ENCODE assay signal across 8 mouse cellular contexts in the genomic region with DNA sequence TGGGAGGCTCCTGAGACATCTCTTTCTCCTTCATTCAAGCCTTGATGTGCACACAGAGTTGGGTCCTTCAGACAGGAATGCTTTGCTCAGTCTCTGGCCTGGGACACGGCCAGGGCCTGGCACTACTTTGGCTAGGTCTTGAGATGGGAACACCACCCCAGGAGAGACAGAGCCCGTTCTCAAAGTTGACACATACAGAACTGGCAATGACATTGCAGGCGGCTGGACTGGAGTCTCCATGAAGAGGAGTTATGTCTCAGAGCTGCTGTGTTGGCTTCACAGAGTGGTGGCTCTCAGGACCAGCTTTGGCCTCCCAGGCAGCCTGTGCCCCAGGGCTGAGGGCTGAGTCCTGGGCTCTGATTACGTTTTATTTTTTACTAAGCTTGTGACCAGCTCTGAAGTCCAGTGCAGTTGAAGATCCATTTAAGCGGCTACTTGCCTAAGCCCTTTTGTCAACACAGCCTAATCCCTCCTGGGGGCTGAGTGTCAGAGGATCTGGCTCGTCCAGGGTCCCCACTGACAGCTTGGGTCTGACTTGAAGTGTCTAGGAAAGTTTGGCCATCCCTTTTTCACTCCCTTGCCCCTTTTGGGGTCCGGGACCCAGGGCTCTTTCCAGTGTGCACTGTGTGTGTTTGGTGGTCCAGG. TPM values are rescaled to one million over a fixed set of nuclear protein-coding genes. Genes with fewer than 3 reads are reported as not detected.
DNase-seq lines count a peak whose midpoint lies in the region; ATAC-seq lines count a peak whose summit lies in the region.

No protein-coding gene starts in this region.

- peak overlapping the region; percentile 89 for H3K4me3 ChIP-seq in neural tube, embryonic 11.5 days (ENCODE audit: low read depth, low read length)
- peak overlapping the region; percentile 92 for H3K4me3 ChIP-seq in limb, embryonic 12.5 days (replicated peaks)

- ATAC-seq in neural tube, embryonic 11.5 days (ENCODE audit: insufficient read depth, low FRiP score, low TSS enrichment) = no peak
- ATAC-seq in limb, embryonic 12.5 days (ENCODE audit: insufficient number of reproducible peaks, insufficient read depth, low FRiP score, low TSS enrichment, low read depth) = no peak
- no peak for ATAC-seq in monocyte, adult 5-6 weeks (replicated peaks; ENCODE audit: insufficient number of reproducible peaks, low FRiP score, low TSS enrichment, poor library complexity, severe bottlenecking)

- no peaks in the 10 kb centered on the region for H3K27me3 ChIP-seq in neural tube, embryonic 11.5 days (ENCODE audit: control insufficient read depth, insufficient read depth, low read length)
- no peaks in the 10 kb centered on the region for H3K27me3 ChIP-seq in limb, embryonic 12.5 days

- DNase-seq in neural tube, embryonic 11.5 days (ENCODE audit: low spot score) = peak; percentile 9
- DNase-seq in neural tube, embryonic 10.5 days (ENCODE audit: extremely low spot score, low spot score) = no peak
- peak; percentile 13 for DNase-seq in heart, postnatal 4 days
- DNase-seq in retina, postnatal 7 days (ENCODE audit: low read depth, low spot score) = peak; percentile 45
- no peak for DNase-seq in thymus, postnatal 0 days (ENCODE audit: low spot score)
- DNase-seq in layer of hippocampus, adult 11-12 months (ENCODE audit: low spot score) = no peak

- 48% methylated on average over 7 of the region's 7 CpGs for WGBS in neural tube, embryonic 11.5 days
- WGBS in limb, embryonic 12.5 days = 43% methylated on average over 7 of the region's 7 CpGs

- H3K9ac ChIP-seq in neural tube, embryonic 11.5 days (ENCODE audit: low read length) = peak overlapping the region; percentile 91
- peak overlapping the region; percentile 98 for H3K9ac ChIP-seq in limb, embryonic 12.5 days (replicated peaks)

- H3K9me3 ChIP-seq in neural tube, embryonic 11.5 days (ENCODE audit: control insufficient read depth, low read length) = no peaks in the 10 kb centered on the region
- no peaks in the 10 kb centered on the region for H3K9me3 ChIP-seq in limb, embryonic 12.5 days

- peaks cover 44% of the 10 kb centered on the region for H3K4me1 ChIP-seq in neural tube, embryonic 11.5 days (ENCODE audit: control insufficient read depth, insufficient read depth, low read length)
- H3K4me1 ChIP-seq in limb, embryonic 12.5 days (replicated peaks) = peaks cover 78% of the 10 kb centered on the region

- no peak overlapping the region for H3K27ac ChIP-seq in neural tube, embryonic 11.5 days (ENCODE audit: low read depth, low read length)
- peak overlapping the region; percentile 62 for H3K27ac ChIP-seq in limb, embryonic 12.5 days

- H3K4me2 ChIP-seq in neural tube, embryonic 11.5 days (ENCODE audit: low read depth) = peak overlapping the region; percentile 94
- H3K4me2 ChIP-seq in limb, embryonic 12.5 days = peak overlapping the region; percentile 89

- H3K36me3 ChIP-seq in neural tube, embryonic 11.5 days (ENCODE audit: control insufficient read depth, insufficient read depth, low read length) = no peaks in the 10 kb centered on the region
- H3K36me3 ChIP-seq in limb, embryonic 12.5 days = no peaks in the 10 kb centered on the region

RNA-seq across cellular contexts. Expression of gene Rxra, which starts 2.7 kb away (rescaled TPM):
- 6.8 and 7.2 TPM in 2 replicates for polyA plus RNA-seq in neural tube, embryonic 11.5 days (2014; fragmentation: Nextera tagmentation; extraction: Ambion mirVana)
- 10 to 100 TPM; 39.0 to 43.2 TPM for total RNA-seq in heart, postnatal 4 days (2021)
- polyA plus RNA-seq in limb, embryonic 12.5 days (2016; fragmentation: Nextera tagmentation; extraction: Ambion mirVana) = 15.3 and 15.7 TPM in 2 replicates
- 19.7 to 21.3 TPM (median 21.2 TPM) in 3 replicates for total RNA-seq in monocyte, adult 5-6 weeks (2017)
- polyA plus RNA-seq in thymus, postnatal 0 days (2015; fragmentation: Nextera tagmentation; extraction: Ambion mirVana) = 5.1 and 5.5 TPM in 2 replicates

Comparison
In these comparisons a context has a peak if more than half of its experiments do, and no peak if none do; other contexts are left out.
1. DNase-seq: peak in neural tube, embryonic 11.5 days (single experiment), heart, postnatal 4 days (single experiment) and retina, postnatal 7 days (single experiment); none in neural tube, embryonic 10.5 days (single experiment), thymus, postnatal 0 days (single experiment) and layer of hippocampus, adult 11-12 months (single experiment).